Mouse (Mus musculus) cerebellum, adult 11 months (tissue): Measurements from ENCODE around the gene Cdc25b.

Experiments used
- DNase-seq: peaks from one replicate; pipeline ENCODE4 v3.0.0; 2022

The Cdc25b gene

GRCm38 (mm10) chr2:131232558-131232957 lies 45.8 kb downstream of the Cdc25b start:
- DNase-seq = no peak

- peak; percentile 91 for DNase-seq
Observed at GRCm38 (mm10) chr2:131233307-131234126, 46.8 kb downstream of the Cdc25b start, which contains the start of gene Mavs. TSS of gene Mavs (plus strand) at chr2:131234063.

DNA sequence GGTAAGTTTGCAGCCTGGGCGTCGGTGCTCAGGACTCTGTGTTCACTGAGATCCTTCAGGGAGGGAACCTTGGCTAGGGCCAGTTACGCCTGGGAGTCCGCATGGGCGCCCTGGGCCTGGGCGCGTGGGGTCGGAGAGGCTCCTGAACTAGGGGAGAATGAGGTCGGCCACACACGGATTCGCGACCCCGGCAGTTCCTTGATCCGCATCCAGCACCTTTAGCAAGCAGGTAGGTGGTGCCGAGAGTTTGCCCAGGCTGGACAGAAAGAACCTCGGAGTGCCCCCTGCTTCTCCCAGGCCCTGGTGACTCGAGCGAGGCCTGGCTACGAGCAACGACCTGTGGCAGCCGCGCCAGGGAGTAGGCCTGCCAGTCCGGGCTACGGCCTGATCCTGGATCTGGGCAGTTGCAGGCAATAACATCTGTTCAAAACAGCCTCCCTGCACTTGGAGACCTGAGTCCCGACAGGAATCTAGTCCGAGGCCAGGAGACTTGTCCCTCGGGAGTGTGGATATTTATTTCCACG lies 47.4 kb downstream of the Cdc25b start:
- DNase-seq = no peak

DNA sequence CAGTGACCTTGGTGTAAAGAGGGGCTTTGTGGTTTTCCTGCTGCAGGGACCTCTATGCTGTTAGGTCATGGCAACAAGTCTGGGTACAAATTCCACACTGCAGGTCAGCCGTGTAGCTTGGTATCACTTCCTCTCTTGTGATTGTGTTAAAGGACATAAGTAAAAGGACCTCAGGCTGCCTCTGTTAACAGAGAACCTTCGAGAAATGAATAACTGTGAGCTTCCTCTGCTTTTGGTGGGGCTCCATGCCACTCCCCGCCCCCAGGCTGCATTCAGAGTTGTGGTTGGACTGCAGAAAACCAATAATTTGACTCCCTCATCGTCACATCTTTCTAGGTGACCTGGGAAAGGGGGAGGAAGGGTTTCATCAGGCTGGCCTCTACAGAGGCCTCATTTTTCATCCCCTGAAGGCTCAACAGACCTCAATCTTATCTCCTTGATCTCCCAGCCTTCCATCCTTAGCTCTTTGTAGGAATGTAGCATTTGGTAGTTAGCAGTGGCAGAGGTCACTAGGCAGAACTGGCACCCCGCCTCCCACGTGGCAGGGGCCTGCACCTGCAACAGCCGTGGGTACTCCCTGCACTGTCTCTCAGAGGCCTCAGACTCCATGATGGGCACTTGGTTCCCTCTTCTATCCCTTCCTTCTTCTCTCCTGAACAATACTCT lies 48.4 kb downstream of the Cdc25b start:
- DNase-seq = no peak

DNA sequence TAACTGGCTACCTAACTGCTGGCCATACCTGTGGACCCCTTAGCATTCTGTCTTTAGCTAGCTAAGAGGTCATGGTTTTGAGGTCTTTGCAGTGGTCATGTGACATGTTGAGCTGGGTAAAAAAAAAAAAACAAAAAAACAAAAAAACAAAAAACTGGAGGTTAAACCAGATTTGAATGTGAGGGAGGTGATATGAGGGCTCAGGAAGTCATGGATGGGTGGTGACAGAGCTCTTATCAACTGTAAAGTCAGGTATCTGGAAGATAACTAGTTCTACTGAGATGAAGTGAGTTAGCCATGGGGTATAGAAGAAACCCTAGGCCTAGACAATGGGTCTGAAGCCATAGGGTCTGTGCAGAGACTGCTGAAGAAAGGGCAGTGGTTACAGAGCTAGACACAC lies 55.4 kb downstream of the Cdc25b start:
- DNase-seq = no peak

- DNase-seq = no peak
Observed at GRCm38 (mm10) chr2:131242929-131243328, 56.2 kb downstream of the Cdc25b start.
